Mouse (Mus musculus) ovary, adult 2 months (tissue): ENCODE data around the gene Kcnk7. TPM values are rescaled to one million over a fixed set of nuclear protein-coding genes. Genes with fewer than 3 reads are reported as not detected.

Experiments
- polyA plus RNA-seq: library from polyadenylated mRNA; depleted of rRNA; stranded (reverse); fragments of >200 nt; gene quantifications from 2 replicates; pipeline ENCODE4 v1.2.3, GENCODE M21; 2012; rRNA removed

Kcnk7 gene
- 1.7 and 2.6 TPM in 2 replicates for polyA plus RNA-seq

GRCm38 (mm10) chr19:5704163-5704800 lies at the start of gene Kcnk7:
TSS of gene Kcnk7 (plus strand) at chr19:5704367.

GRCm38 (mm10) chr19:5662981-5663913 lies 40.9 kb upstream of the Kcnk7 start, which contains the start of gene Sipa1:
TSS of gene Sipa1 (minus strand) at chr19:5663707.

GRCm38 (mm10) chr19:5688200-5689087 lies 15.7 kb upstream of the Kcnk7 start, which contains the start of the genes Map3k11 and Pcnx3:
TSS of gene Map3k11 (plus strand) at chr19:5688742.
TSS of gene Pcnx3 (minus strand) at chr19:5688908.

GRCm38 (mm10) chr19:5725767-5726515 lies 21.8 kb downstream of the Kcnk7 start, which contains the start of gene Ehbp1l1:
TSS of gene Ehbp1l1 (minus strand) at chr19:5726317.

GRCm38 (mm10) chr19:5729444-5729815 lies 25.3 kb downstream of the Kcnk7 start, which contains the start of gene Fam89b:
TSS of gene Fam89b (minus strand) at chr19:5729653.

GRCm38 (mm10) chr19:5740320-5741317 lies 36.5 kb downstream of the Kcnk7 start, which contains the start of gene Ltbp3:
TSS of gene Ltbp3 (plus strand) at chr19:5740904.

Other genes with a start within 250 kb of the Kcnk7 start
- 12.3 and 17.9 TPM in 2 replicates for gene Ccdc85b, start 246.5 kb upstream of the Kcnk7 start, polyA plus RNA-seq
- gene Fibp, start 243.8 kb upstream of the Kcnk7 start, polyA plus RNA-seq, result 118 and 164 TPM in 2 replicates
- gene Ctsw, start 235.9 kb upstream of the Kcnk7 start, polyA plus RNA-seq, result 1.5 and 2.4 TPM in 2 replicates
- gene Efemp2, start 230.4 kb upstream of the Kcnk7 start, polyA plus RNA-seq, result 205 and 258 TPM in 2 replicates
- 78.2 and 88.4 TPM in 2 replicates for gene Mus81, start 216.0 kb upstream of the Kcnk7 start, polyA plus RNA-seq
- 447 and 670 TPM in 2 replicates for gene Cfl1, start 213.9 kb upstream of the Kcnk7 start, polyA plus RNA-seq
- gene 1700020D05Rik, start 200.6 kb upstream of the Kcnk7 start, polyA plus RNA-seq, result 1.00 and 1.3 TPM in 2 replicates
- gene Snx32, start 193.8 kb upstream of the Kcnk7 start, polyA plus RNA-seq, result 17.6 and 19.1 TPM in 2 replicates
- gene Ovol1, start 143.7 kb upstream of the Kcnk7 start, polyA plus RNA-seq, result 0.87 and 1.1 TPM in 2 replicates
- gene Ap5b1, start 136.3 kb upstream of the Kcnk7 start, polyA plus RNA-seq, result 15.5 and 16.1 TPM in 2 replicates
- 93.6 and 93.9 TPM in 2 replicates for gene Rnaseh2c, start 102.5 kb upstream of the Kcnk7 start, polyA plus RNA-seq
- gene Kat5, start 94.1 kb upstream of the Kcnk7 start, polyA plus RNA-seq, result 56.6 and 61.2 TPM in 2 replicates
- 109 and 128 TPM in 2 replicates for gene Rela, start 66.9 kb upstream of the Kcnk7 start, polyA plus RNA-seq
- 110 and 149 TPM in 2 replicates for gene Sipa1, start 40.7 kb upstream of the Kcnk7 start, polyA plus RNA-seq
- 89.5 and 98.2 TPM in 2 replicates for gene Map3k11, start 15.6 kb upstream of the Kcnk7 start, polyA plus RNA-seq
- gene Pcnx3, start 15.5 kb upstream of the Kcnk7 start, polyA plus RNA-seq, result 260 and 276 TPM in 2 replicates
- gene Ehbp1l1, start 21.9 kb downstream of the Kcnk7 start, polyA plus RNA-seq, result 69.0 and 78.6 TPM in 2 replicates
- 391 and 451 TPM in 2 replicates for gene Fam89b, start 25.3 kb downstream of the Kcnk7 start, polyA plus RNA-seq
- gene Ltbp3, start 36.5 kb downstream of the Kcnk7 start, polyA plus RNA-seq, result 509 and 535 TPM in 2 replicates
- 143 and 154 TPM in 2 replicates for gene Scyl1, start 67.1 kb downstream of the Kcnk7 start, polyA plus RNA-seq
- 28.5 and 32.7 TPM in 2 replicates for gene Frmd8, start 170.9 kb downstream of the Kcnk7 start, polyA plus RNA-seq
- 16.3 and 25.9 TPM in 2 replicates for gene Slc25a45, start 173.4 kb downstream of the Kcnk7 start, polyA plus RNA-seq
- gene Tigd3, start 189.8 kb downstream of the Kcnk7 start, polyA plus RNA-seq, result 0.72 and 0.84 TPM in 2 replicates
- 104 and 124 TPM in 2 replicates for gene Dpf2, start 208.6 kb downstream of the Kcnk7 start, polyA plus RNA-seq
- 8.6 and 9.2 TPM in 2 replicates for gene Cdc42ep2, start 220.4 kb downstream of the Kcnk7 start, polyA plus RNA-seq